Comparison of ENCODE assay signal across 8 mouse cellular contexts in genomic region chr12:80014598-80014983, GRCm38 (mm10).
DNase-seq lines count a peak whose midpoint lies in the region; ATAC-seq lines count a peak whose summit lies in the region.

No protein-coding gene starts in this region.

- ATAC-seq in heart, embryonic 13.5 days (ENCODE audit: extremely low read depth, insufficient number of reproducible peaks, low FRiP score, low TSS enrichment), result no peak
- peak; percentile 11; the same call in 1 of the 2 replicates for ATAC-seq in embryonic facial prominence, embryonic 14.5 days (ENCODE audit: low read depth)
- ATAC-seq in intestine, embryonic 15.5 days, result 0 out of 2 replicates have a peak, but pooled peaks have one; percentile 4
- ATAC-seq in midbrain, embryonic 15.5 days (replicated peaks), result peak; percentile 9; the same call in 1 of the 2 replicates

- H3K4me3 ChIP-seq in heart, embryonic 13.5 days, result no peak overlapping the region
- H3K4me3 ChIP-seq in embryonic facial prominence, embryonic 14.5 days (ENCODE audit: low read depth, low read length), result no peak overlapping the region
- H3K4me3 ChIP-seq in intestine, embryonic 15.5 days (replicated peaks), result no peak overlapping the region
- H3K4me3 ChIP-seq in midbrain, embryonic 15.5 days, result peak overlapping the region; percentile 10; the same call in 1 of the 2 replicates

- H3K9me3 ChIP-seq in heart, embryonic 13.5 days, result no peaks in the 10 kb centered on the region
- H3K9me3 ChIP-seq in embryonic facial prominence, embryonic 14.5 days (ENCODE audit: control insufficient read depth, low read length), result no peaks in the 10 kb centered on the region
- H3K9me3 ChIP-seq in intestine, embryonic 15.5 days, result no peaks in the 10 kb centered on the region
- no peaks in the 10 kb centered on the region for H3K9me3 ChIP-seq in midbrain, embryonic 15.5 days

- H3K36me3 ChIP-seq in heart, embryonic 13.5 days, result no peaks in the 10 kb centered on the region
- no peaks in the 10 kb centered on the region for H3K36me3 ChIP-seq in embryonic facial prominence, embryonic 14.5 days (ENCODE audit: control insufficient read depth, insufficient read depth, low read length)
- no peaks in the 10 kb centered on the region for H3K36me3 ChIP-seq in intestine, embryonic 15.5 days
- H3K36me3 ChIP-seq in midbrain, embryonic 15.5 days (replicated peaks), result no peaks in the 10 kb centered on the region

- peak overlapping the region; percentile 74 for H3K27ac ChIP-seq in heart, embryonic 13.5 days (replicated peaks)
- H3K27ac ChIP-seq in embryonic facial prominence, embryonic 14.5 days (replicated peaks; ENCODE audit: low read depth, low read length), result peak overlapping the region; percentile 93
- peak overlapping the region; percentile 88 for H3K27ac ChIP-seq in intestine, embryonic 15.5 days
- peak overlapping the region; percentile 77 for H3K27ac ChIP-seq in midbrain, embryonic 15.5 days

- H3K4me1 ChIP-seq in heart, embryonic 13.5 days, result peaks cover 70% of the 10 kb centered on the region
- H3K4me1 ChIP-seq in embryonic facial prominence, embryonic 14.5 days (ENCODE audit: control insufficient read depth, insufficient read depth, low read length), result peaks cover 39% of the 10 kb centered on the region
- H3K4me1 ChIP-seq in intestine, embryonic 15.5 days (replicated peaks), result peaks cover 11% of the 10 kb centered on the region
- peaks cover 11% of the 10 kb centered on the region for H3K4me1 ChIP-seq in midbrain, embryonic 15.5 days

- no peak overlapping the region for H3K9ac ChIP-seq in heart, embryonic 13.5 days
- H3K9ac ChIP-seq in embryonic facial prominence, embryonic 14.5 days (ENCODE audit: low read depth, low read length), result peak overlapping the region; percentile 14; the same call in 1 of the 2 replicates
- H3K9ac ChIP-seq in intestine, embryonic 15.5 days, result peak overlapping the region; percentile 14; the same call in 1 of the 2 replicates
- H3K9ac ChIP-seq in midbrain, embryonic 15.5 days, result no peak overlapping the region

- intact Hi-C loops in heart, postnatal 10 days (cut with DNase I), result loop anchor here (5.0 kb wide), 1 partner anchor 42 kb away; no protein-coding TSS in a partner anchor

- 66% methylated on average over 7 of the region's 7 CpGs for WGBS in heart, embryonic 13.5 days
- WGBS in embryonic facial prominence, embryonic 14.5 days, result 38% methylated on average over 7 of the region's 7 CpGs
- WGBS in intestine, embryonic 15.5 days, result 53% methylated on average over 7 of the region's 7 CpGs
- WGBS in midbrain, embryonic 15.5 days, result 59% methylated on average over 7 of the region's 7 CpGs

- H3K27me3 ChIP-seq in heart, embryonic 13.5 days (replicated peaks), result no peaks in the 10 kb centered on the region
- no peaks in the 10 kb centered on the region for H3K27me3 ChIP-seq in embryonic facial prominence, embryonic 14.5 days (replicated peaks; ENCODE audit: control insufficient read depth, insufficient read depth, low read length)
- no peaks in the 10 kb centered on the region for H3K27me3 ChIP-seq in intestine, embryonic 15.5 days (replicated peaks)
- no peaks in the 10 kb centered on the region for H3K27me3 ChIP-seq in midbrain, embryonic 15.5 days (replicated peaks)

- no peak for DNase-seq in heart, postnatal 10 days
- DNase-seq in embryonic facial prominence, embryonic 14.5 days (ENCODE audit: low spot score), result no peak
- no peak for DNase-seq in adrenal gland, adult (ENCODE audit: inconsistent age in 2 of 2, low spot score in 1 of 2)
- no peak for DNase-seq in spleen, postnatal 36 days (ENCODE audit: low spot score in 2 of 2)
- no peak for DNase-seq in cerebellum, postnatal 36 days

- H3K4me2 ChIP-seq in heart, embryonic 13.5 days, result peak overlapping the region; percentile 24; the same call in 1 of the 2 replicates
- peak overlapping the region; percentile 43 for H3K4me2 ChIP-seq in embryonic facial prominence, embryonic 14.5 days (ENCODE audit: low read depth, low read length)
- H3K4me2 ChIP-seq in intestine, embryonic 15.5 days (replicated peaks), result peak overlapping the region; percentile 37
- peak overlapping the region; percentile 50 for H3K4me2 ChIP-seq in midbrain, embryonic 15.5 days

Comparison
In these comparisons a context has a peak if more than half of its experiments do, and no peak if none do; other contexts are left out.
1. H3K9ac ChIP-seq: peak in embryonic facial prominence, embryonic 14.5 days (single experiment) and intestine, embryonic 15.5 days (single experiment); none in heart, embryonic 13.5 days (single experiment) and midbrain, embryonic 15.5 days (single experiment).
2. Peak in every context shown above with its lines, with median percentiles within 50 percentile points of each other: H3K27ac ChIP-seq and H3K4me2 ChIP-seq.